Mouse (Mus musculus) frontal cortex, adult (tissue): Measurements from ENCODE around the gene Cdk8.

Source experiments
- ATAC-seq: cut with Nextera tagmentation; 2 replicates; pipeline ENCODE4 v1.9.2; 2017; ENCODE audit warnings: mild to moderate bottlenecking, moderate library complexity, mixed read lengths; ENCODE audit not compliant: low TSS enrichment

The Cdk8 gene

GRCm38 (mm10) chr5:146318461-146318860 lies 87.4 kb downstream of the Cdk8 start:
- no peak for ATAC-seq

- ATAC-seq, result no peak
These were observed 97.9 kb downstream of the Cdk8 start for GRCm38 (mm10) chr5:146328941-146329340.

DNA sequence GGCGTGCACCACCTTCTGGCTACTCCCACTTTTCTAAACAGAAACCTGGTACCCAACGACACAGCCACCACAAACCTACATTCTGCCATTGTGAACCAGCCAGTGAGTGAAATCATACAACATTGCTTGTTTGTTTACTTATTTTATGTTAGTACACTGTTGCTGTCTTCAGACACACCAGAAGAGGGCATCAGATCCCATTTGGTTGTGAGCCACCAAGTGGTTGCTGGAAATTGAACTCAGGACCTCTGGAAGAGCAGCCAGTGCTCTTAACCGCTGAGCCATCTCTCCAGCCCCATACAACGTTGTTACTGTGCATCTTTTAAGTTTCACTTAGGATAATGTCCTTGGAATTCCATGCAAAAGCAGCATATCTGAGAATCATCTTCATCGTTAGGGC lies 98.5 kb downstream of the Cdk8 start:
- ATAC-seq, result no peak

DNA sequence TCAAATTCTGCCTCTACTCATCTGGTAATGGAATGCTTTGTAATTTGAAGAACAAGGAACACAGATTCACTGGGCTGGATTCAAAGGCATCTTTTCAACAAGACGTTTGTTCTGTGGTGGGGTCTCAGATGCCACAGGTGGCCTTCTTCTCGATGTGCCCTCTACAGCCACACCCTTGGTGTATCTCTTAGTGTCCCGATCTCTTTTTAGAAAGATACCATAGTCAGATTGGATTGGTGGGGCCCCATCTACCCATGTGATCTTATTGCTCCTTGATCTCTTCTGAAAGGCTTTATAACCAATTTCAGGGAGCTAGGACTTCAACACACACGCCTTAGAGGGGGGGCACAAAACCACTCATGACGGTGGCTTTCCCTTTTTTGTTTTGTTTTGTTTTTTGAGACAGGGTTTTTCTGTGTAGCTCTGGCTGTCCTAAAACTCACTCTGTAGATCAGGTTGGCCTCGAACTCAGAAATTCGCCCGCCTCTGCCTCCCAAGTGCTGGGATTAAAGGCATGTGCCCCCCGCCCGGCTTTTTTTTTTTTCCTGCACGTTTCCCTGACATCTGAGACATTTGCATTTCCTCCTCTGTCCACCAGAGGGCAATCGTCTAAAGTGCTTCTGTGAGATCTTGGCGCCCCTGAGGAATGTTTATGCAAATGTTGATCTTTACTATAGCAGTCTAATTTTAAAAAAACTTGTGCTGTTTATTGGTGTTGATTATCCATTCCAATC lies 99.2 kb downstream of the Cdk8 start:
- ATAC-seq, result no peak

DNA sequence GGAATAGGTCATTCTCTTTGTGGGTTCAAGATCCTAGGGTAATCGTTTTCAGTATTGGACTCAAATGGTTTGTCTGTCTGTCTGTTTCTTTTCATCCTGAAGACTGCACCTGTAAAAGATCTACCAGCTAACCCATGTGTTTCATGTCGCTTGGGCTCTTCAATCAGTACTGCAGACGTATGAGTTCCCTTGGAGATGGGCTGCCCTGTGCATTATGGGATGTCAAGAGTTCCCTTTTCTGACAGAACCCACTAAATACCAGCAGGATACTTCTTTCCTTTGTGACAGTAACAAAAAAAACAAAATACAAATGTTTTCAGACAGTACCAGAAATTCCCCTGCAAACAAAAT lies 99.7 kb downstream of the Cdk8 start:
- ATAC-seq, result no peak

DNA sequence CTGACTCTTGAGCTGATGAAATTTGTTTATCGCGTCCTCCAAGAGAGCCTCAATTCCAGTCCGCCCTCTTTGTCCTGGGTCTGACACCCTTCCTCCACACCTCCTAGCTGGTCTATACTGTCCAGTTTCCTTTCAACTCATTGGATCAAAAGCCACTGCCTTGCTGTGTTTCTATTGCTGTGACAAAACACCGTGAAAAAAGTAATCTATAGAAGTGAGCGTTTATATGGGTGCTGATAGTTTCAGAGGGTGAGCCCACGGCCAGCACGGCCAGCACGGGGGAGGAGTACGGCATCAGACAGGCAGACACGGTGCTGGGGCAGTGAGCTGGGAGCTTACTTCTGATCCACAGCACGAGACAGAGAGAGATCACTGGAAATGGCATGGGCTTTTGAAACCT lies 100.1 kb downstream of the Cdk8 start:
- no peak for ATAC-seq

DNA sequence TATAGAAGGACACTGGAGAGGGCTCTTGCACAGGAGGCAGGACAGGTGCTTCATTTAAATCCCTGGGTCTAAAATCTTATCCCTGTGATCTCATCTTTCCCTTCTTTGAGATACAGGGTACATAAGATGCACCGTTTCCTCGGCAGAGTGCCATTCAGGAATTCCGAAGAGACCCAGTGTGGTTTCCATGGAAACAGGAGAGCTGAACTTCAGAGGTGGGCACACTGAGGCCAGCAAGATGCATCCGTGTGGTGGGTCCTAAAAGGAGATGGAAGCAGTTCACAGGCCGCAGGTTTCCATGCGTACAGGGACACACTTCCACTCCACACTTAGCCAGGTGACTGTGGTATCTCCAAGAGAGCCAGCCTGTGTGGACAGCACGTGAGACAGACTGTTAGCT lies 101.5 kb downstream of the Cdk8 start:
- no peak for ATAC-seq

GRCm38 (mm10) chr5:146334410-146334809 lies 103.4 kb downstream of the Cdk8 start:
- ATAC-seq, result no peak

DNA sequence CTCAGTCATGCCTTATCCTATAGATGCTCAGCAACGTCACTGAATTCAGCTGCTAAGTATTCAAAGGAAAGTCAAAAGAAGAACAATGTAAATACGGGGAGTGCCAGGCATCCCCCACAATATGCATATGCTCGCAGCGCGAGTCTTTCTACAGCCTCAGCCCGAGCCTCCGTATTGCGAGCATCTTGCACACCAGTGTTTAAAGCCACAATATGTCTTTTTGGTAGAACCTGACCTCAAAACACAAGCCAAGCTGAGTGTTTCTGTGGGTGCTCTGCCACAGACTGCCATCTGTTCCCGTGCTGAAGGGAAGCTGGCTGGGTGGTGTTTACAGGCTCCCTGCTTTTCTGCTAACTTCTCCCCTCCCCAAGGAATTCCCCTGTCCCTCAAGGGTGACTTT lies 107.0 kb downstream of the Cdk8 start:
- ATAC-seq, result peak; percentile 94

DNA sequence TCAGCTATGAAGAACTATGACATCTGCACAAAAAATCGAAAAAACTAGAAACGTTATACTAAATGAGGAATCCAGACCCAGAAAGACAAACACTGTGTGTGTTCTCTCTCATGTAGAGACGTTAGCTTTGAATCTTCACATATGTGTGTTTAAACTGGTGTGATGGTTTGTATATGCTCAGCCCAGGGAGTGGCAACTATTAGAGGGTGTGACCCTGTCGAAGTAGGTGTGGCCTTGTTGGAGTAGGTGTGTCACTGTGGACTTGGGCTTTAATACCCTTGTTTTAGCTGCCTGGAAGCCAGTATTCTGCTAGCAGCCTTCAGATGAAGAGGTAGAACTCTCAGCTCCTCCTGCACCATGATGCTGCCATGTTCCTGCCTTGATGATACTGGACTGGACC lies 109.0 kb downstream of the Cdk8 start:
- no peak for ATAC-seq

DNA sequence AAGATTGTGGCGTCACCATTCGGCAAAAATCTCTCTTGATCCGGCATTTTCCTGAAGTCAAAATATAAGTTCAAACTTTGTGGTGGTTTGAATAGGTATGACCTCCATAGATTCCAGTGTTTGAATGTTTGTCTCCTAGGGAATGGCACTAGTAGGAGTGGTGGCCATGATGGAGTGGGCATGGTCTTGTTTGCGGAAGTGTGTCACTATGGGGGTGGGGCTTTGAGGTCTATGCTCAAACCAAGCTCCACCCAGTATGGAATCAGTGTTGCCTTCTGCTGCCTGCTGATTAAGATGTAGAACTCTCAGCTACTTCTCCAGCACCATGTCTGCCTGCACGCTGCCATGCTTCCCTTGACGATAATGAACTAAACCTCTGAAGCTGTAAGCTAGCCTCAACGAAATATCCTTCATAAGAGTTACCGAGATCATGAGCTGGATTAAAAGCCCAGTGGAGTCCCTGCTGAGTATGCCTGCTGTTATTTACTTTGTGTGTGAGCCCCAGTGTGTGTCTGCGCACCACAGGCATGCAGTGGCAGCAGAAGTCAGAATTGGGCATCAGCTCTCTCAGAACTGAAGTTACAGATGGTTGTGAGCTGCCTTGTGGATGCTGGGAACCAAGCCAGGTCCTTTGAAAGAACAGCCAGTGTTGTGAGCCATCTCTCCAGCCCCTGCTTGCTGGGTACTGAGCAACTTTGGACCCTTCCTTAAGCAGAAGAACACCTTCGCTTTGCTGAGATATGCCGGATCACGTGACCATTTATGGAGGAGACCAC lies 114.1 kb downstream of the Cdk8 start:
- ATAC-seq, result no peak

DNA sequence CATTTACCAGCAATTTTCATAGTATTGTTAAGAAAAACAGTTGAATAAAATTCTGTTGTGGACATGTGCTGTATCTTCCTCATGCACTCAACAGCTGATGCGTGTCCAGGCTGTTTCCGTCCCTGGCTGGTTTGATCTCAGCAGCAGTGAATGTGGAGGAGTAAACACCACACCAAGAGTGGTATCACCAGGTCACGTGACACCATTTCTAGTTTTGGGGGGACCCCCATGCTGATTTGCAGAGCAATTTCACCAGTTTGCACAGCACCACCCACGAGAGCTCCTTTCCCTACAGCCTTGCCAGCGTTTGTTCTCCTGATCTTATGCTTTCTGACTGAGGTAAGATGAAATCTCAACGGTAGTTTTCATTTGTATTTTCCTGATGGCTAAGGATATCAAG lies 116.1 kb downstream of the Cdk8 start:
- no peak for ATAC-seq

DNA sequence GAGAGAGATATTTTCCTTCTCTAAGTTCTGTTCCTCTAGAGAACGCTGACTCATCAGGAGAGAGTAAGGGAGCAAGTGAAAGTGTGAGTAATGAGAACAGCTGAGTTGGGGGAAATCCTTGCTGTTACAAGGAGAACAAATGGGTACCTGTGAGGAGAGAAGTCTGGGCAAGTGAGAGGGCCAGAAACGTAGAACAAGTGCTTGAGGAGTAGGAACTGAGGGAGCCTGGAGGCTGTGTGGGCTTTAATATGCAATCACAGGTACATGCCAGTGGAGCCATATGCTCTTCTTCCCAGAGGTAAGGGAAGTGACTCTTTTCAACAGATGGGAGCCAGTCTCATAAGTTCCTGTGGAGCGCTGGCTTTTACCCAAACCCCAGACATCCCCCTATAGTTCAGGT lies 118.2 kb downstream of the Cdk8 start:
- peak; percentile 65 for ATAC-seq

DNA sequence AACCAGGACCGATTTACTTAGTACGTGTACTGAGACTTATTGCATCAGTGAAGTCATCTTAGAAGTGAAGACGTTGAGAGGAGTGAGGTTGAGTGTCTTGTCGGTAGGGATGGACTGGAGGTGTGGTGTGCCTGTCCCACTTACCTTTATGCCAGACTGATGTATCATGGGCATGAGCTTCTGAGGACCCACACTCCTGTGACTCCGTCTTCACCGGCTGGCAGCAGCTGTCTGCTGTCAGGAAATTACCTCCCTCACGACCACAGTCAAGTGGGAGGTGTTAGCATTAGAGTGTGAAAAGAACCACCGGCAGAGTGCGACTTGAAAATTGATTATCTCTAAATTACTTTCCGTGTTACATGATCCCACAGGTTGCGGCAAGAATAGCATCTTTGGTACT lies 119.8 kb downstream of the Cdk8 start:
- no peak for ATAC-seq

GRCm38 (mm10) chr5:146352006-146352405 lies 121.0 kb downstream of the Cdk8 start:
- no peak for ATAC-seq
